Mouse (Mus musculus): Measurements from ENCODE around the gene Tnpo3. TPM values are rescaled to one million over a fixed set of nuclear protein-coding genes. Genes with fewer than 3 reads are reported as not detected.

Gene Tnpo3
- polyA plus RNA-seq, 1 experiment from 2014 or later, result 119 TPM

GRCm38 (mm10) chr6:29494101-29494500 is 115.6 kb downstream of the Tnpo3 start:
- Histone ChIP-seq H3K27ac (no peak overlapping the region), H3K9me3 (no peaks in the 10 kb centered on the region), H3K4me1 (no peaks in the 10 kb centered on the region), H3K4me3 (replicated peaks) (no peak overlapping the region), H3K27me3 (peaks cover 53% of the 10 kb centered on the region), H3K36me3 (replicated peaks) (no peaks in the 10 kb centered on the region), H3K4me2 (no peak overlapping the region), H3K9ac (no peak overlapping the region)
- WGBS, result 84% methylated on average over 4 of the region's 4 CpGs
- ATAC-seq (ENCODE audit: low FRiP score), result no peak

Other genes starting within 250 kb of the Tnpo3 start
- 0.23 and 0.37 TPM in 2 replicates for gene Opn1sw, start 221.4 kb downstream of the Tnpo3 start, polyA plus RNA-seq (2016; fragmentation: Nextera tagmentation; extraction: Ambion mirVana)
- 27.2 and 29.9 TPM in 2 replicates for gene Ccdc136, start 213.6 kb downstream of the Tnpo3 start, polyA plus RNA-seq (2016; fragmentation: Nextera tagmentation; extraction: Ambion mirVana)
- gene Flnc, start 176.6 kb downstream of the Tnpo3 start, polyA plus RNA-seq (2016; fragmentation: Nextera tagmentation; extraction: Ambion mirVana), result 4.1 and 4.5 TPM in 2 replicates
- gene Atp6v1f, start 142.2 kb downstream of the Tnpo3 start, polyA plus RNA-seq (2016; fragmentation: Nextera tagmentation; extraction: Ambion mirVana), result 196 and 197 TPM in 2 replicates
- gene Atp6v1fnb, start 138.4 kb downstream of the Tnpo3 start, polyA plus RNA-seq (2016; fragmentation: Nextera tagmentation; extraction: Ambion mirVana), result 0.37 TPM in 1 of 2 replicates, not detected in the other
- 9.4 and 10.8 TPM in 2 replicates for gene Kcp, start 101.9 kb downstream of the Tnpo3 start, polyA plus RNA-seq (2016; fragmentation: Nextera tagmentation; extraction: Ambion mirVana)
- 0.95 and 1.3 TPM in 2 replicates for gene Irf5, start 83.3 kb downstream of the Tnpo3 start, polyA plus RNA-seq (2016; fragmentation: Nextera tagmentation; extraction: Ambion mirVana)
- 8.6 and 9.2 TPM in 2 replicates for gene Tspan33, start 84.3 kb upstream of the Tnpo3 start, polyA plus RNA-seq (2016; fragmentation: Nextera tagmentation; extraction: Ambion mirVana)
- 45.1 and 48.4 TPM in 2 replicates for gene Smo, start 125.6 kb upstream of the Tnpo3 start, polyA plus RNA-seq (2016; fragmentation: Nextera tagmentation; extraction: Ambion mirVana)
- 14.7 and 18.6 TPM in 2 replicates for gene Ahcyl2, start 158.1 kb upstream of the Tnpo3 start, polyA plus RNA-seq (2016; fragmentation: Nextera tagmentation; extraction: Ambion mirVana)